Mouse (Mus musculus): ENCODE results near the gene Zswim3.

Zswim3 gene

DNA sequence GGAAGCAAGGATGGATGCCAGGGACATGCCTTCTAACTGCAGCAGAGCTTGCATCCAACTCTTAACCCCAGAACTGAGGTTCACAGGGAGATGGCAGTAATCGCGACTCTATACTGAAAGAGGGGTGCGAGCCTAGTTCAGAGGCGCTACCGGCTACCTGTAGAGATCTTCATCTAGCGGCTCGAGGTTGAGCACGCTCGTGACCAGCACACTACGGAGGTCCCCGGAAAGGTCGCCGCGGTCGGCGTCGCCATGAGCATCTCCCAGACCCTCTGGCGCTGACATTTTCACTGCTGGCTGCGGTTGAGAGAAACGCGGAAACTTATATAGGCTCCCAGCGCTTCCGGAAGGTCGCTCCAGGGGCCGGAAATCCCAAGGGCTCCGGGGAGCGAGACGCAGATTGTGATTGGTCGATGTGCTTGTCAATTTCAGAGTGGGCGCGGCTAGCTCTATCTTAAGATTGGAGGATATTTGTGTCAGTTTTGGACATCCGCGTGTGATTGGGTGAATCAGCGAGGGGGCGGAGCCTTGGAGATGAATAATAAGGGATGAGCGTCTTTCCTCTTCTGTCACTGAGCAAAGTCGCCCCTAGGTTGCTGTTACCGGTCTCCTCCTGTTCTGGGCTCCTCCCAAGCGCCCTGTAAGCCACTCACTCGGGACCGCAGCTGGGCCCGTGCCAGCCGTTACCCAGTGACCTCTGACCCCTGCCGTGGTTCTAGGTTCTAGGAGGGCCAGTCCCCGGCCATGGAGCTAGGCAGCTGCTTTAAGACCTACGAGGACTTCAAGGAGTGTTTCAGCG is at the start of gene Zswim3, which contains the start of gene Acot8:
TSS of gene Zswim3 (plus strand) at position 566 of the 799 bp plus-strand sequence.
TSS of gene Acot8 (minus strand) at position 350 of the 799 bp plus-strand sequence.
- peak; percentile 100 for DNase-seq

DNA sequence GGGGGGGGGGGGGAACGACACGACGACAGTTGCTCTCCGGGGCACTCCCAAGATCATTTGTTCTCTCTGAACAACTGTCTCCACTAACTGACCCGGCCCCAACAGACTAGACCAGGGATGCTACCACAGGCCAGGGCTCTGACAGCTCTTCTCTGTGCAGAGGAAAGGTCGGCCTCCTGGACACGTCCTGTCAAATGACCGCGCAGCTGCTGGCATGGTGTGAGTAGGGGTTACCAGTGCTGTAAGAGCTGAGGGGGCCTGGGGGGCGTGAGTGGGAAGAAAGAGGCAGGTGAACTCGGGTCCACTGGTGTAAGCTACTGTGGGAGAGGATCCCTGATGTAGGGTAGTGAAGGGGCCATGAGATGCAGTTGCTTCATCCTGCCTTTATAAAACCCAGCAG is 47.1 kb upstream of the Zswim3 start:
- no peak for DNase-seq

DNA sequence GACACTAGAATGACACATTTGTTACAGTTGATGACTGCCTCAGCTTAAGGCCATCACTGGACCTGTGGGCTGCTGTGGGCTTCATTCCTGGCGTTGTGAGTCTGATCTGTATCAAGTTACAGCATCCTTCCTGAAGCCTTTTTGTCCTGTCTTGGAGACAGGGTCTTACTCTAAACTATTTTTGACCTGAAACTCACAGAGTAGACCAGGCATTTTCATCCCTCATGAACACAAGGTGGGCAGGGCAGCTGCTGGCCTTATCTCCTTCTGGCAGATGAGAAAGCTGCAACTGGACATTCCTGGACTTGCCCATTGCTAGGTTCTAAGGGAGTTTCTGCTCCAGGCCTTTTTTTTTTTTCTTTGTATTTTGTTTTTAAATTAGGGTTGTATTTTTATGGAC is 46.2 kb upstream of the Zswim3 start:
- no peak for DNase-seq

DNA sequence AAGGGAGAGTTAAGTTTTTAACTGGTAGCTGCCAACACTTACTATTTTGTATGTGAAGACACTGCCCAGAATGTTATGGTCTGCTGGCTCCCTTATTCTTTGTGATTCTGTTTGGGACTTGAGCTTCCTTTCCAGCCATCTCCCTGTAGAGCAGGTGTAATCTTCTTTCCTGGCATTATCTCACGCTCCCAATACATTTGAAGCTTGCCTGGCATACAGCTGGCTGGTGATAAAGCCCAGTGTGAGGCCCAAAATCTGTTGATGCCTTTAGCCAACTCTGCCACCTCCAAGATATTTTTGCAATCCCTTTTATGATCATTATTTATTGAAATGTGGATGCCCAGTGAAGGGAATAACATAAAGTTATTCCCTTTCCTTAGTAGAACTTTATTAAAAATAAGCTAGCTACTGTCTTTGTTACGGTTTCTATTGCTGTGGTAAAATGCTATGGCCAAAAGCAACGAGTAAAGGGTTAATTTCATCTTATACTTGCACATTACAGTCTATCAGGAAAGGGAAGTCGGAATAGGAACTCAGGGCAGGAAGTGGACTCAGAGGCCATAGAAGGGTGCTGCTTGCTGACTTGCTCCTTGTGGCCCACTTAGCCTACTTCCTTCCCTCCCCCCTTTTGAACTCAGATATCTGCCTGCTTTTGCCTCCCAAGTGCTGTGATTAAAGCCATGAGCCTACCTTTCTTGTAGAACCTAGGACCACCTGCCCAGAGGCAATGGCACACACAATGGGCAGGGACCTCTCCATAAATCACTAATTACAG is 44.7 kb upstream of the Zswim3 start:
- DNase-seq: no peak

DNA sequence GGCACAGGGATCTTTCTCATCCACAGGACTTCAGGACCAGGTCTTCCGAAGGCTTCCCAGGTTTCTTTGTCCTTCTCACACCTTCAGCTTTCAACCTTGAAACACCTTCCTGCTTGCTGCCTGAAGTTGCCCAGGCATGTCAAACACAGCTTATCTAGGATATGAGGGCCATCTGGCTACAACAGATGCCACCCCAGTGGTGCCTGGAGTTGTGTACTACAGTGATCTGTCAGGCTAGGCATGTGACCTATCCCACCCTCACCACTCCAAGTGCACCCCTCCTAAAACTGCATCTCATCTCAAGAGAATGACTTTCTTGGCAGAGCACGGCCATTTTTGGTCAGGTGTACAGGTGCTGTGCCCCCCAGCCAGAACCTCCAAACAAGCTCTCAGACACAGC is 43.4 kb upstream of the Zswim3 start:
- no peak for DNase-seq

DNA sequence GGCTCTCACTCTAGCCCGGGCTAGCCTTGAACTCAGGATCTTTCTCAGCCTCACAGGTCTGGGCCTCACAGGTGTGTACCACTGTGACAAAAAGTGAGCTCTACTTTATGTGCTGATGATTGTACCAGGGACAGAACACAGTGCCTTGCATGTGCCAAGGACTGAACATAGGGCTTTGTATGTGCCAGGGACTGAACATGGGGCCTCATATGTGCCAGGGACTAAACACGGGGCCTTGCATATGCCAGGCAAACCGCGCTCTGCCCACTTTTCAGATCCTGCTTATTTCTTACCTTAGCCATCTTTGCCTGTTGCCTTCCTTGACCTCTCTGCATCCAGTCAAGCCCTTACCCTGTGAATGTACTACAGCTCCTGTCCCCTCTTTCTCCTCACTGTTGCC is 42.9 kb upstream of the Zswim3 start:
- no peak for DNase-seq

DNA sequence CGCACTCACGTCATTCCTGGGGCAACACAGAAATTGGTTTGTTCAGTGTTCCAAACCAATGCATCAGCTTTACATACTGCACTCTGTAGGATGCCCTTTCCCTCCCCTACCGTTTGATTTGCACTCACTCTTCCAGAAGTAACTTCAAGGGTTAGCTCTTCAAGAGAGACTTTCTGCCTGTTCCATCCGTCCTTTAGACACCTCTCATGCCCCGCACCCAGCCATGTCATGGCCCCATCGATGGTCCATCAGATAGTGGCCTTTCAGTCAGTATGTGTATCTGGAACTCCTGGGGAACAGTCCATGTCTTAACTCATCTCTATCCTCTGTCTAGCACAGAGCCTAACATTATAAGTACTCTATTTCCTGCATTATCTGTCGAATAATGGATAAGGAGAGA is 42.3 kb upstream of the Zswim3 start:
- no peak for DNase-seq

DNA sequence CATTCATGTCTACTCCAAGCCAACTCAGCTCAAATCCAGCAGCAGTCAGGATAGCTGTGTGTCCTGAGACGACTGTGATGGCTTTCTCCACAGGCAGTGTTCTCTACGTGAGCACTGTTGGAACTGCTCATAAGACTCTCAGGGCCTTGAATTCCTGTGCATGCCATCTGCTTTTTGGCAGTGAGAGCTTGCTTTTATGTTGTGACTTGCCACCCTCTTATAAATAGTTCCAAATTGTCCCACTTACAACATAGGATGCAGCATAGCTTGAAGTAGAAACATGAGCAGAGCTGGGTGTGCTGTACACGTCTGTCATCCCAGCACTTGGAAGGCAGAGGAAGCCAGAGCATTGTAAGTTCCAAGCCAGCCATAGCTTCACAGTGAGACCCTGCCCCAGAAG is 39.1 kb upstream of the Zswim3 start:
- no peak for DNase-seq

DNA sequence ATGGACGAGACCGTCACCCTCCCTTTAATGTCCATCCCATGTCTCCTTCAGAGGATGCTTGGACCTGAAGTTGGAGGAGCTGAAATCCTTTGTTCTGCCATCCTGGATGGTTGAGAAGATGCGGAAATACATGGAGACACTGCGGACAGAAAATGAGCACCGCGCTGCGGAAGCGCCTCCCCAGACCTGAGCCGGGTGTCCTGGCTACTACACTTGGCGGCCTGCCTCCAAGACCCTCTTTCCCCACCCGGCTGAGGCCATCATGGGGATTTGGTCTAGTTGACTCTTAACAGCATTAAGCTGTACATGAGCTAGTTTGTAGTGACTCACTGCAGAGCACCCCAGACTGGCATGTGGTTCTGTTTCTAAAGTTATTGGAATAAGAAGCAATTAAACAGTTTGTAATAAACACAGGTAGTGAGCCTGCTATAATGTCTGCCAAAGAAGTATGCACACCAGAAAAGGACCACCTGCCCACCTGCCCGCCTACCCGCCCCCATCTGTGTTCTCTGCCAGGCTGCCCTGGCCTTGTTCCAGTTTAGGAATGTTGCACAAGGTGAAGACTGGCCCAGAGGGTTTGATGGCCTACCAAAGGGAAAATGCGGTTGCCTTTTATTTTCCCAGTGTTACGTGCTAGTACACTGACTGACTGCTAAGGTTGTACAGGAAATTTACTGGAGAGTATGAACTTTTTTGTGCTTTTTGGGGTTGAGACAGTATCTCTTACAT is 36.9 kb upstream of the Zswim3 start:
- no peak for DNase-seq

DNA sequence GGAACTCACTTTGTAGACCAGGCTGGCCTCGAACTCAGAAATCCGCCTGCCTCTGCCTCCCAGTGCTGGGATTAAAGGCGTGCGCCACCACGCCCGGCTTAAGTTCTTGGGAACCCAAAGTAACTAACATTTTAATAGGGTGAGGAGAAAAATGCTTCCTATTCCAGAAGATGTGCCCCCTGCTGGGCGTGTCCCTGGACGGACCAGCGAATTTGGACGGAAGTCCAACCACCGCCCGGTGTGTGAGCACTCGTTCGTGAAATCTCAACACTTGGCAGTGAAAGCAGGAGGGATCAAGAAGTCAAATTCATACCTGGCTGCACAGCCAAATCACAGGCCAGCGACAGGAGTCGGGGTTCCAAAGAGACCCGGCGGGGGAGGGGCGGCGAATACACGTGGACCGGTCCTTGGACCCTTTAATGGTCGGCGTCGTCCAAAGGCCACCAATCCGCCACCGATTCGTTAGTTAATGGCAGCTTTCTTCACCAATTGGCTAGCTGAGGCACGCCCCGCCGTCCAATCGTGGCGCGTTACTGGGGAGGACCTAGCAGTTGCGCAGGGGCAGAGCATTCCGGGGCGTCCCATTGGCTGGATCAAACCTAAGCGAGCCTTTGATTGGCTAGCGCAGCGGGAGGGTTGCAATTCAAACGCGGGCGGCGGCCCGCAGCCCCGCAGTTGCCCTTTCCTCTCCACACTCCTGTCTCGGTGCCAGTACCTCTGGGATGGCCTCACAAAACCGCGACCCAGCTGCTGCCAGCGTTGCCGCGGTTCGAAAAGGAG is 35.5 kb upstream of the Zswim3 start, which contains the start of gene Ube2c:
TSS of gene Ube2c (plus strand) at position 641 of the 780 bp plus-strand sequence.
- DNase-seq: peak; percentile 99

DNA sequence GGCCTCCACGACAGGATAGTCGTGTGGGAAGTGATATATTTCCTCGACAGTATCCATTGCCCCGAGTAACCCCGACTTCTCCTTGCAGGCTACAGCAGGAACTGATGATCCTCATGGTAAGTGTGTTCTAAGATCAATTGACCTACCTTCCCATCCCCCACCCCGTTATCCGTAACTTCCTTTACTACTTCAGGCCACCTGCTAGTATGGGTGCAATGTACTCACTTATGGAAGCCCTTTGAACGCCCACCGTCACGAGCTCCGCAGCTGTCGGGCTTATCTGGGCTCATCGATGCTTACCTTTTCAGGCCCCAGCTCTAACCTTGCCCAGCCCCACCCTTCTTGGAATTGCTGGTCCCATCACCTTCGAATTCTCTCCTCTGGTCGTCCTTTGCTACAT is 34.6 kb upstream of the Zswim3 start:
- no peak for DNase-seq

DNA sequence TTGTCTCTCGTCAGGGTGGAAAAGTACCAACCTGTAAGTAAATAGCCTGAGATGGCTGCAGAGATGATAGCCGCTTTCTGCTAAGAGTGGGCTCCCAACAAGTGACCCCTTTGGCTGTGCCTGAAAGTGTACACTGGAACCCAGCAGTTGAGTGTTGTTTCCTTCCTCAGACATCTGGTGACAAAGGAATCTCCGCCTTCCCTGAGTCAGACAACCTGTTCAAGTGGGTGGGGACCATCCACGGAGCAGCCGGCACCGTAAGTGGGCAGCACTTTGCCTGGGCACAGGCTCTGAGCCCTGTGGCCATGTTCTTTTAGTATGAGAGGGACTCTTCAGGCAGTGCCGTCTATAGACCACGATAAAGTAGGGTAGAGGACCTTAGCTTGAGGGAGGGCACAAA is 33.8 kb upstream of the Zswim3 start:
- no peak for DNase-seq

DNA sequence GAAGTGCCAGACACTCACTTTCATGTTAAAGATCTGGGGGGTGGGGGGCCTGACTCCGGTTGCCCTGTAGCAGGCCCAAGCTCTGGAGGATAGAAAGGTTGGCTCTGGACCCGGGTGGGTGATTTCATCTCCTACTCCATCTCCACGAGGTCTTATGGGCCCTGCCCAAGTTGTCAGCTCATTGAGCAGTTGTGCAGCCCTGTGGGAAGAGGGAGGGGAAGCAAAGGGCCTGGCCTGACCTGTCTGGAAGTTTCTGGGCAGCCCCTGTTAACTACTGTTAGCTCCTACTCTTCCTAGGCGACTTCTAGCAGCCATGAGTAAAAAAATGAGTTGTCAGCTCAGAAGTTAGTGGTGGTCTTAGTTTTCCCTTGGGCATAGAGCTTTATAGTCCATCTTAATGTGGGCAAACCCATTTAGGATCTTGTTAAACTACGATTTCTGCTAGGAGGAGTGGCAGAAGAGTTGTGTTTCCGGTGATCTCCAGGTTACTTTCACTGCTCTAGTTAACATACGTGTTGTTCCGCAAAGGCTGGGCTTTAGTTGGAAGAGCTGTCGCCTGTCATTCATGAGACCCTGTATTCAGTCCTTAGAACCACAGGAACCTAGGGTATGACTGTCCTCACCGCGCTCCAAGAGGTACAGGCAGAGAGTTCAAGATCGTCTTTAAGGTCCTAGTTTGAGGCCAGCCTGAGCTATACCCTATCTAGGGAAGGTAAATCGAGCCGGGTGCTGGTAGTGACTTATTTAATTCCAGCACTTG is 31.5 kb upstream of the Zswim3 start:
- DNase-seq: no peak

DNA sequence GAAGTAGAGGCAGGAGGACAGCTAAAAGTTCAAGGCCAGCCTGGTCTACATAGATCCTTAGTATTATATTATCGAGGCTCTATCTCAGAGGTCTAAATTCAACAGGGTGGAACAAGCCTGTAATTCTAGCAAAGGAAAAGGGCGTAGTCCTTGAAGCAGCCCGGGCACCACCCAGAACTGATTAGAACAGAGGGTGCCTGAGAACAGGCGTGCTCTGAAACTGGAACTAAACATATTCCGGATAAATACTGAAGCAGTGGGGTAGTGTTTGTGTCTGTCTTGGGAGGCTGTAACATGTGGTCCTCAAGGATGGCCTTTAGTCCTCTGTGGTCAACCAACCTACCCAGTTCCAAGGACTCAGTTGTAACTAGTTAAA is 30.9 kb upstream of the Zswim3 start:
- peak; percentile 54 for DNase-seq

DNA sequence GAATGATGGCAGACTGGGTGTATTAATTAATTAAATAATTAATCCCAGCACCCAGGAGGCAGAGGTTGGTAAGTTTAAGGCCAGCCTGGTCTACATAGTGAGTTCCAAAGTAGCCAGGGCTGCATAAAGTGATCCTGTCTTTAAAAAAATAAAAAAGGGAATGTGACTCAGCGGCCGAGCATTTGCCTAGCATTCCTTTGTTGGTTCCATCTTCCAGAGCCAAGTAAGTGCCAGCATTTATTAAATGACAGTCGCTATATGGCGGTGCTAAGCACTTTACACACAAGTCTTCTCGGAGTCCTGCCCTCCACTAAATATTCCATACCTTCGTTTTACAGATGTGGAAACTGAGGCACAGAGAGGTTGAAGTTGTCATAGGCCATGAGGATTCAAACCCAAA is 28.8 kb upstream of the Zswim3 start:
- DNase-seq: no peak

DNA sequence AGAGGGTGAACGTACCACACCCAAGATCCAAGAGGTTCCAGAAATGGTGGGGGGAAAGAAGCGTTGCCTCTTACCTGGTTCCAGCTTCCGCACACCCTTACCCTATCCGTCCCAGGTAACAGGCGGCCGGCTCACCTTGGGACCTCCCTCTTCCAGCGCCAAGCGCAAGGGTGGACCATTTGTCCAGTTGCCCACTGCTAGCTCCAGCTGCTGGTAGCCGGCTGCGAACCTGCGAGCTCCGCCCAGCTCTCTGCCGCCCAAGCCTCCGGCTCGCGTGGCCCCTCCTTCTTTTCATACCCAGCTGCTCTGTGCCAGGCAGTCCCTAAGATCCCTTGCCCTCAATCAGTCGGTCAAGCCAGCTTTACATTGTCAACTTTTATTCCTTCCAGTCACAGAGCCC is 28.1 kb upstream of the Zswim3 start:
- DNase-seq: no peak

DNA sequence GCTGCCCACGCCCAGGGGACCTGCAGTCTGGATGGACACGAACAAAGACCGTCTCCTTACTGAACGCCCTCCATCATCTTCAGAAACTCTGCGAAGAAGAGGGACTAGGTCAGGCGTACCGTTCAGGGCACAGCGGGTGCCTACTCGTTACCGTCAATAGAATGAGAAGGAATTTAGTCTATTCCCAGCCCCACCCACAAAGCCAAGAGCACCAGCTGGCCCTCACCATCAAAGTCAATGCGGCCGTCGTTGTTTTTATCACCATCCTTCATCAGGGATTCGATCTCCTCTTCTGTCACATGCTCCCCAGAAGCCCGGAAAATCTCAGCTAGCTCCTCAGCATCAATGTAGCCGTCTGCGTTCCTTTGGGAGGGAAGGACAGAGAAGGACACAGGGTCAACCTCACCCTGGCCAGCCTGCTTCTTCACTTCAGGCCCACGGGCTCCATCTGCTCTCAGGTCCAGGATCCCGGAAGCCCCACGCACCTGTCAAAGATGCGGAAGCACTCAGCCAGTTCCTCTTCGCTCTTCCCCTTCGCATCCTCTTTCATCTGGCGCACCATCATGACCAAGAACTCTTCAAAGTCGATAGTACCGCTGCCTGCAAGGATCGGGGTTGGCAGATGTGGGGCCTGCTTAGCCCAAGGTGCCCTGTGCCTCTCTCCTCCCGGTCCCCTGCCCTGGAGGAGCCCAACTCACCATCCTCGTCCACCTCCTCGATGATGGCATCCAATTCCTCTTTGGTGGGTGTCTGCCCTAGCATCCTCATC is 27.5 kb upstream of the Zswim3 start:
- no peak for DNase-seq

DNA sequence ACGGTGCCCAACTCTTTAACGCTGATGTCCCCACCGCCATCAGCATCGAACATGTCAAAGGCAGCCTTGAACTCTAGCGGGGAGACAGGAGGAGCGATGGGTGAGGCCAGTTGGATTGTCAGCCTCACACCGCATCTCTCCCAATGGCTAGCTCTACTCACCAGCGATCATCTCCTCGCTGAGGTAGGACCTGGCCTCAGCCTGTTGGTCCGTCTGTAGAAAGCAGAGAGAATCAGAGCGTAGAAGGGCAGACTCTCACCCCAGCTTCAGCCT is 26.9 kb upstream of the Zswim3 start:
- no peak for DNase-seq

DNA sequence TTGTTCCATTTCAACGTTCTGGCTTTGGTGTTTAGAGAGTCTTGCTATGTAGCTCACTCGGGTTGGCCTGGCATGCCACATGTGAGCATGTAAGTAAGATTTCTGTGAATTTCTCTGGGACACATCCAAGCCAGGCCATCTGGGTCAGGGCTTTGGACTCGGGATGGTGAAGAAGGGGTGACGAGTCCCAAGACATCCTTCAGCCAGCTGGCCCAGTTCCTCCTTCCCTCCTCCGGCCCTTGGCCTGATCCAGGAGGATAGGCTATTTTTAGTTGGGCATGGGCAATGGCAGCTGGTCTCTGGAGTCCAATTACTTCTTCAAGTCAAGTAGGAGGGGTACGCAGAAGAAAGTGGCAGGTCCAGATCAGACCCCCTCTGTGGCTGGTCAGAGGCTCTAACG is 26.1 kb upstream of the Zswim3 start:
- no peak for DNase-seq

DNA sequence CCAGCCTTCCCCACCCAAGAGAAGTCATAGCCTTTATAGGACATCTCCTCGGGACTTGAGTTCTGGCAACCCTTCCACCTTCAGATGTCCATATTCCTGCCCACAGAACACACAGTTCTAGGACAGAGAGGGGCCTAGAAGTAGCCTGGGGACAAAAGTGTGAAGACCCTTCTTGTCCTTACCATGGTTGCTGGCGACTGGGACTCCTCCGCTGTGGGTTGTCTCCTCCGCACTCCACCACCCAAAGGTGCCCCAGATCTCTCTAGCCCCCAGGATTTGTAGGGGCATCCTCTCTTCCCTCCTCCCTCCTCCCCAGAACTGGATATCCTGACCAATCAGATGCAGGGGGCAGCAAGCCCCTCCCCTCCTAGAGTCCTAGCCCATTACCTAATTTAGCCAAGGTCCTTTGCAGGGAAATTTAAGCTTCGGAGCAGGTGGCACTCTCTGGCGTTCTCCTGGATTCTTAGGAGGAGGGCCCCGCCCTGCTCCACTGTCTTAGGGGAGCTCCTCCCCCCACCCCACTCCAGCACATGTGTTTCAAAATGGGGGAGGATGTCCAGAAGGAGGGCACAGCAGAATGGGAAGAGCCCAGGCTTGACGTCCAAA is 25.3 kb upstream of the Zswim3 start, which contains the start of gene Tnnc2:
TSS of gene Tnnc2 (minus strand) at position 487 of the 606 bp plus-strand sequence.
- DNase-seq: no peak

DNA sequence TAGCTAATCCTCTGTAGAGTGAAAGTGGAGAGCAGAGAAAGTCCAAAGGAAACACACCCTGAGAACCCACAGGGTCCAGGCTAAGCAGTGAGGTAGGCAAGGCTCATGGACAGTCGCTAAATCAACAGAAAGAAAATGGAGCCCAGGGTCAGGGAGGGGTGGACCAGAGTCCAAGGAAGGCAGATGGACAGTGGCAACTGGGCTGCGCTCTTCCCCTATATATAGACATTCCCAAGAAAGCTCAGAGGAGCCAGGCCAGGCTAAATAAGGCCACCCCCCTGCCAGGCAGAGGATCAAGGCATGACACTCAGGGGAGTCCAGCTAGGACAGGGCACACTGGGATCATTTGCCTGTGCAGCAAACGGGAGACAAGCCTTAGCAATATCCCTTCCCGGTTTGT is 23.0 kb upstream of the Zswim3 start:
- no peak for DNase-seq
